Mouse (Mus musculus) limb, embryonic 12.5 days (tissue): ENCODE measurements around the gene Atp8a1. TPM values are rescaled to one million over a fixed set of nuclear protein-coding genes. Genes with fewer than 3 reads are reported as not detected.

ENCODE experiments used
- ATAC-seq: fragments of 200-750 bp; cut with Nextera tagmentation; 2 replicates; pipeline ENCODE4 v1.8.0; 2017; ENCODE audit warnings: low read depth, moderate TSS enrichment; ENCODE audit not compliant: insufficient number of reproducible peaks, insufficient read depth, low FRiP score, low TSS enrichment
- H3K27ac ChIP-seq: fragments of 300-500 bp; sonication (generic); 2 replicates; pipeline ENCODE4 v1.5.1; 2016; ENCODE audit warnings: mild to moderate bottlenecking, moderate library complexity
- H3K27me3 ChIP-seq: fragments of 300-500 bp; sonication (generic); 2 replicates; pipeline ENCODE4 v1.6.1; 2016; ENCODE audit warnings: mild to moderate bottlenecking, moderate library complexity
- H3K36me3 ChIP-seq: fragments of 300-500 bp; sonication (generic); 2 replicates; pipeline ENCODE4 v1.6.1; 2016; ENCODE audit warnings: mild to moderate bottlenecking, moderate library complexity
- H3K4me1 ChIP-seq: fragments of 300-500 bp; sonication (generic); replicated peaks from 2 replicates; pipeline ENCODE4 v1.6.1; 2016
- H3K4me2 ChIP-seq: fragments of 300-500 bp; sonication (generic); 2 replicates; pipeline ENCODE4 v1.6.1; 2016; ENCODE audit warnings: mild to moderate bottlenecking, moderate library complexity
- H3K4me3 ChIP-seq: fragments of 300-500 bp; sonication (generic); replicated peaks from 2 replicates; pipeline ENCODE4 v1.5.1; 2016; ENCODE audit warnings: mild to moderate bottlenecking
- H3K9ac ChIP-seq: fragments of 300-500 bp; sonication (generic); replicated peaks from 2 replicates; pipeline ENCODE4 v1.6.1; 2016; ENCODE audit warnings: mild to moderate bottlenecking, moderate library complexity
- H3K9me3 ChIP-seq: fragments of 300-500 bp; sonication (generic); 2 replicates; pipeline ENCODE4 v1.6.1; 2016; ENCODE audit warnings: mild to moderate bottlenecking, moderate library complexity
- WGBS: fragments of 180-500 bp; shearing (Covaris S2); methylation state at CpG from one replicate; pipeline ENCODE4 v1.1.7; 2016; 5-methylcytosine and 5-hydroxymethylcytosine counted together
- polyA plus RNA-seq: library from polyadenylated mRNA; unstranded; fragments of >200 nt; fragmentation: Nextera tagmentation; extraction: Ambion mirVana; gene quantifications from 2 replicates; pipeline ENCODE4 v1.2.1, GENCODE M21; 2016

The Atp8a1 gene
- polyA plus RNA-seq, 1 experiment from 2014 or later, result 7.2 TPM

- Histone ChIP-seq H3K4me3 (no peak overlapping the region), H3K4me2 (no peak overlapping the region), H3K27me3 (peaks cover 4% of the 10 kb centered on the region; the same call in 1 of the 2 replicates), H3K4me1 (no peaks in the 10 kb centered on the region), H3K9ac (no peak overlapping the region), H3K9me3 (no peaks in the 10 kb centered on the region), H3K27ac (no peak overlapping the region), H3K36me3 (no peaks in the 10 kb centered on the region)
- WGBS, result 27% methylated on average over 6 of the region's 6 CpGs
- no peak for ATAC-seq
Observed at GRCm38 (mm10) chr5:67756138-67756537, 91.1 kb downstream of the Atp8a1 start.

- Histone ChIP-seq H3K9me3 (no peaks in the 10 kb centered on the region), H3K4me1 (no peaks in the 10 kb centered on the region), H3K4me3 (no peak overlapping the region), H3K27ac (no peak overlapping the region), H3K27me3 (peaks cover 5% of the 10 kb centered on the region; the same call in 1 of the 2 replicates), H3K36me3 (no peaks in the 10 kb centered on the region), H3K9ac (no peak overlapping the region), H3K4me2 (no peak overlapping the region)
- 44% methylated on average over 2 of the region's 2 CpGs for WGBS
- ATAC-seq, result no peak
Observed at GRCm38 (mm10) chr5:67753057-67753456, 94.2 kb downstream of the Atp8a1 start.

GRCm38 (mm10) chr5:67752629-67753028, 94.6 kb downstream of the Atp8a1 start:
- H3K9ac ChIP-seq, result no peak overlapping the region
- no peak for ATAC-seq
- 82% methylated on average over 10 of the region's 10 CpGs for WGBS
- no peak overlapping the region for H3K27ac ChIP-seq
- H3K4me2 ChIP-seq, result no peak overlapping the region
- H3K36me3 ChIP-seq, result no peaks in the 10 kb centered on the region
- H3K4me1 ChIP-seq, result no peaks in the 10 kb centered on the region
- no peaks in the 10 kb centered on the region for H3K9me3 ChIP-seq
- peaks cover 5% of the 10 kb centered on the region; the same call in 1 of the 2 replicates for H3K27me3 ChIP-seq
- H3K4me3 ChIP-seq, result no peak overlapping the region

GRCm38 (mm10) chr5:67752007-67752406, 95.2 kb downstream of the Atp8a1 start:
- no peak overlapping the region for H3K27ac ChIP-seq
- 43% methylated on average over 3 of the region's 3 CpGs for WGBS
- H3K9me3 ChIP-seq, result no peaks in the 10 kb centered on the region
- H3K4me1 ChIP-seq, result no peaks in the 10 kb centered on the region
- H3K9ac ChIP-seq, result no peak overlapping the region
- H3K27me3 ChIP-seq, result peaks cover 5% of the 10 kb centered on the region; the same call in 1 of the 2 replicates
- ATAC-seq, result no peak
- no peak overlapping the region for H3K4me2 ChIP-seq
- H3K36me3 ChIP-seq, result no peaks in the 10 kb centered on the region
- no peak overlapping the region for H3K4me3 ChIP-seq

GRCm38 (mm10) chr5:67739261-67739660, 108.0 kb downstream of the Atp8a1 start:
- Histone ChIP-seq H3K36me3 (no peaks in the 10 kb centered on the region), H3K9ac (no peak overlapping the region), H3K4me2 (no peak overlapping the region), H3K27ac (no peak overlapping the region), H3K27me3 (peaks cover 22% of the 10 kb centered on the region), H3K9me3 (peaks cover 6% of the 10 kb centered on the region; the same call in 1 of the 2 replicates), H3K4me3 (no peak overlapping the region), H3K4me1 (no peaks in the 10 kb centered on the region; the same call in 1 of the 2 replicates)
- no peak for ATAC-seq
- WGBS, result 84% methylated on average over 3 of the region's 3 CpGs

GRCm38 (mm10) chr5:67738133-67738532, 109.1 kb downstream of the Atp8a1 start:
- Histone ChIP-seq H3K9ac (no peak overlapping the region), H3K4me1 (peaks cover 3% of the 10 kb centered on the region; the same call in 1 of the 2 replicates), H3K4me3 (no peak overlapping the region), H3K27me3 (peaks cover 22% of the 10 kb centered on the region), H3K9me3 (peaks cover 6% of the 10 kb centered on the region; the same call in 1 of the 2 replicates), H3K36me3 (no peaks in the 10 kb centered on the region), H3K4me2 (no peak overlapping the region), H3K27ac (no peak overlapping the region)
- 34% methylated on average over 10 of the region's 10 CpGs for WGBS
- peak; percentile 66 for ATAC-seq

GRCm38 (mm10) chr5:67735771-67736170, 111.5 kb downstream of the Atp8a1 start:
- H3K4me2 ChIP-seq, result no peak overlapping the region
- peaks cover 6% of the 10 kb centered on the region; the same call in 1 of the 2 replicates for H3K9me3 ChIP-seq
- no peak for ATAC-seq
- peaks cover 6% of the 10 kb centered on the region; the same call in 1 of the 2 replicates for H3K4me1 ChIP-seq
- no peak overlapping the region for H3K9ac ChIP-seq
- peaks cover 18% of the 10 kb centered on the region for H3K27me3 ChIP-seq
- no peak overlapping the region for H3K27ac ChIP-seq
- H3K4me3 ChIP-seq, result no peak overlapping the region
- 93% methylated on average over 1 of the region's 1 CpGs for WGBS
- no peaks in the 10 kb centered on the region for H3K36me3 ChIP-seq

GRCm38 (mm10) chr5:67733551-67734258, 113.5 kb downstream of the Atp8a1 start:
- H3K9ac ChIP-seq, result no peak overlapping the region
- peaks cover 6% of the 10 kb centered on the region; the same call in 1 of the 2 replicates for H3K9me3 ChIP-seq
- 62% methylated on average over 9 of the region's 9 CpGs for WGBS
- no peak overlapping the region for H3K4me3 ChIP-seq
- H3K27ac ChIP-seq, result no peak overlapping the region
- H3K27me3 ChIP-seq, result peaks cover 17% of the 10 kb centered on the region
- H3K4me2 ChIP-seq, result no peak overlapping the region
- H3K4me1 ChIP-seq, result peaks cover 6% of the 10 kb centered on the region; the same call in 1 of the 2 replicates
- no peaks in the 10 kb centered on the region for H3K36me3 ChIP-seq
- ATAC-seq, result no peak

GRCm38 (mm10) chr5:67733150-67733549, 114.1 kb downstream of the Atp8a1 start:
- H3K9ac ChIP-seq, result no peak overlapping the region
- WGBS, result 43% methylated on average over 6 of the region's 6 CpGs
- H3K27me3 ChIP-seq, result peaks cover 17% of the 10 kb centered on the region
- no peaks in the 10 kb centered on the region for H3K36me3 ChIP-seq
- no peak overlapping the region for H3K27ac ChIP-seq
- no peak overlapping the region for H3K4me3 ChIP-seq
- H3K4me2 ChIP-seq, result no peak overlapping the region
- H3K9me3 ChIP-seq, result peaks cover 6% of the 10 kb centered on the region; the same call in 1 of the 2 replicates
- ATAC-seq, result no peak
- H3K4me1 ChIP-seq, result peaks cover 6% of the 10 kb centered on the region; the same call in 1 of the 2 replicates

- peak; percentile 31; the same call in 1 of the 2 replicates for ATAC-seq
- Histone ChIP-seq H3K4me2 (no peak overlapping the region), H3K4me3 (no peak overlapping the region), H3K27me3 (peaks cover 12% of the 10 kb centered on the region), H3K9me3 (no peaks in the 10 kb centered on the region), H3K27ac (no peak overlapping the region), H3K36me3 (no peaks in the 10 kb centered on the region), H3K4me1 (peaks cover 8% of the 10 kb centered on the region; the same call in 1 of the 2 replicates), H3K9ac (no peak overlapping the region)
- 14% methylated on average over 2 of the region's 2 CpGs for WGBS
Observed at GRCm38 (mm10) chr5:67727755-67728154, 119.5 kb downstream of the Atp8a1 start.

GRCm38 (mm10) chr5:67726810-67727209, 120.4 kb downstream of the Atp8a1 start:
- H3K27me3 ChIP-seq, result peaks cover 12% of the 10 kb centered on the region
- peaks cover 8% of the 10 kb centered on the region; the same call in 1 of the 2 replicates for H3K4me1 ChIP-seq
- no peak for ATAC-seq
- H3K4me3 ChIP-seq, result no peak overlapping the region
- no peaks in the 10 kb centered on the region for H3K9me3 ChIP-seq
- H3K36me3 ChIP-seq, result no peaks in the 10 kb centered on the region
- no peak overlapping the region for H3K27ac ChIP-seq
- H3K9ac ChIP-seq, result no peak overlapping the region
- 87% methylated on average over 13 of the region's 13 CpGs for WGBS
- H3K4me2 ChIP-seq, result no peak overlapping the region
